Mouse (Mus musculus) stomach, embryonic 14.5 days (tissue): ENCODE measurements at regions not wholly inside any gene's neighbourhood (a gene's known extent, or its start where the extent isn't known, plus 50 kb on each side); places are given as distances from the start of the nearest gene placed in this dataset.

Experiments
- ATAC-seq: fragments of 200-750 bp; cut with Nextera tagmentation; 2 replicates; pipeline ENCODE4 v1.8.0; 2017; ENCODE audit warnings: low read depth, moderate TSS enrichment; ENCODE audit not compliant: insufficient number of reproducible peaks, insufficient read depth, low FRiP score
- H3K27ac ChIP-seq: fragments of 300-500 bp; sonication (generic); 2 replicates; pipeline ENCODE4 v1.5.1; 2014; ENCODE audit warnings: mild to moderate bottlenecking, low read length, moderate library complexity, mixed read lengths
- H3K27me3 ChIP-seq: fragments of 300-500 bp; sonication (generic); 2 replicates; pipeline ENCODE4 v1.6.1; 2014; ENCODE audit warnings: low read length, control low read depth, mixed read lengths; ENCODE audit not compliant: control insufficient read depth, insufficient read depth
- H3K36me3 ChIP-seq: fragments of 300-500 bp; sonication (generic); 2 replicates; pipeline ENCODE4 v1.6.1; 2014; ENCODE audit warnings: mild to moderate bottlenecking, control low read depth, low read length, moderate library complexity, mixed read lengths; ENCODE audit not compliant: control insufficient read depth, insufficient read depth
- H3K4me1 ChIP-seq: fragments of 300-500 bp; sonication (generic); 2 replicates; pipeline ENCODE4 v1.6.1; 2014; ENCODE audit warnings: low read length, control low read depth, mixed read lengths; ENCODE audit not compliant: control insufficient read depth, insufficient read depth
- H3K4me2 ChIP-seq: fragments of 300-500 bp; sonication (generic); replicated peaks from 2 replicates; pipeline ENCODE4 v1.6.1; 2014; ENCODE audit warnings: low read depth, low read length, control low read depth
- H3K4me3 ChIP-seq: fragments of 300-500 bp; sonication (generic); 2 replicates; pipeline ENCODE4 v1.5.1; 2014; ENCODE audit warnings: low read depth, low read length, control low read depth
- H3K9ac ChIP-seq: fragments of 300-500 bp; sonication (generic); replicated peaks from 2 replicates; pipeline ENCODE4 v1.6.1; 2014; ENCODE audit warnings: low read depth, mild to moderate bottlenecking, control low read depth, low read length, moderate library complexity, mixed read lengths
- H3K9me3 ChIP-seq: fragments of 300-500 bp; sonication (generic); 2 replicates; pipeline ENCODE4 v1.6.1; 2016; ENCODE audit warnings: low read depth, low read length, control low read depth; ENCODE audit not compliant: control insufficient read depth
- WGBS: fragments of 180-500 bp; shearing (Covaris S2); extraction: QIAGEN DNeasy Blood & Tissue Kit; methylation state at CpG from one replicate; pipeline ENCODE4 v1.1.7; 2014; 5-methylcytosine and 5-hydroxymethylcytosine counted together

- Histone ChIP-seq H3K9me3 (no peaks in the 10 kb centered on the region), H3K27me3 (no peaks in the 10 kb centered on the region), H3K27ac (no peak overlapping the region), H3K36me3 (no peaks in the 10 kb centered on the region), H3K9ac (no peak overlapping the region), H3K4me1 (no peaks in the 10 kb centered on the region), H3K4me3 (no peak overlapping the region), H3K4me2 (no peak overlapping the region)
- WGBS = 62% methylated on average over 3 of the region's 3 CpGs
- no peak for ATAC-seq
Measured at GRCm38 (mm10) chr11:19341379-19341778, 322.6 kb upstream of the Meis1 start.

GRCm38 (mm10) chr11:19342803-19343202, 324.0 kb upstream of the Meis1 start:
- Histone ChIP-seq H3K4me3 (no peak overlapping the region), H3K4me2 (no peak overlapping the region), H3K4me1 (no peaks in the 10 kb centered on the region), H3K27me3 (no peaks in the 10 kb centered on the region), H3K9me3 (no peaks in the 10 kb centered on the region), H3K9ac (no peak overlapping the region), H3K36me3 (no peaks in the 10 kb centered on the region), H3K27ac (no peak overlapping the region)
- ATAC-seq = no peak
- 80% methylated on average over 4 of the region's 4 CpGs for WGBS

GRCm38 (mm10) chr11:19346276-19346826, 327.6 kb upstream of the Meis1 start:
- H3K4me1 ChIP-seq = no peaks in the 10 kb centered on the region; the same call in 1 of the 2 replicates
- no peak overlapping the region for H3K4me2 ChIP-seq
- H3K9ac ChIP-seq = no peak overlapping the region
- H3K4me3 ChIP-seq = no peak overlapping the region
- 82% methylated on average over 3 of the region's 3 CpGs for WGBS
- H3K27me3 ChIP-seq = no peaks in the 10 kb centered on the region
- H3K36me3 ChIP-seq = no peaks in the 10 kb centered on the region
- no peak overlapping the region for H3K27ac ChIP-seq
- no peak for ATAC-seq
- H3K9me3 ChIP-seq = no peaks in the 10 kb centered on the region

GRCm38 (mm10) chr11:19350331-19351242, 331.8 kb upstream of the Meis1 start:
- 17% methylated on average over 13 of the region's 13 CpGs for WGBS
- Histone ChIP-seq H3K4me3 (no peak overlapping the region), H3K27me3 (no peaks in the 10 kb centered on the region), H3K4me1 (no peaks in the 10 kb centered on the region; the same call in 1 of the 2 replicates), H3K36me3 (no peaks in the 10 kb centered on the region), H3K4me2 (peak overlapping the region; percentile 24), H3K9me3 (no peaks in the 10 kb centered on the region), H3K27ac (no peak overlapping the region), H3K9ac (no peak overlapping the region)
- no peak; the same call in 1 of the 2 replicates for ATAC-seq

DNA sequence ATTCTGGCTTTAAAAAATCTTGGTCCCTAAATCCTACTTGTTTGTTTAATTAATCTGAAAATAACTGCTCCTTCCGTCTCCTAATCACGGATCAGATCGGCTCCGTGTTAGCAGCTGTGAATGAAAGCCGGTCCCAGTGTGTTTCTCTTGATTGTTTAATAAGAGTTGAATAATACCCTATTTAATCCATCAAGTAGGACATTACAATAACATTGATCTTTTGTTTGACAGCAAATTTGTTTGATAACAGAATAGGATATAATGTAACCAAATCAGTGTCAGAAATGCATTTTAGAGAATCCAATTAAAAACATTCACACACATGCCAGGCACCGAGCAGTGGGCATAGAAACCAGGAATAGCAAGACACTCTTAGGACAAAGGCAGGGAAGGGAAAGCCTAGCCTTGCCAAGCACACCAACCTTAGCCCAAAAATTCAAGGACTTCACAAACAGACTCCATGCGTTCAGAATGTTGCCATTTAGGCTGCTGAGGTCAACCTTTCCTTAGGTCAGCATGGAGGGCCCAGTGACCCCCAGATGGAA, 332.5 kb upstream of the Meis1 start:
- 19% methylated on average over 7 of the region's 7 CpGs for WGBS
- H3K4me3 ChIP-seq = no peak overlapping the region
- no peaks in the 10 kb centered on the region for H3K27me3 ChIP-seq
- no peak overlapping the region for H3K27ac ChIP-seq
- H3K9ac ChIP-seq = no peak overlapping the region
- H3K9me3 ChIP-seq = no peaks in the 10 kb centered on the region
- H3K36me3 ChIP-seq = no peaks in the 10 kb centered on the region
- H3K4me2 ChIP-seq = peak overlapping the region; percentile 24; the same call in 1 of the 2 replicates
- no peaks in the 10 kb centered on the region; the same call in 1 of the 2 replicates for H3K4me1 ChIP-seq
- ATAC-seq = no peak

DNA sequence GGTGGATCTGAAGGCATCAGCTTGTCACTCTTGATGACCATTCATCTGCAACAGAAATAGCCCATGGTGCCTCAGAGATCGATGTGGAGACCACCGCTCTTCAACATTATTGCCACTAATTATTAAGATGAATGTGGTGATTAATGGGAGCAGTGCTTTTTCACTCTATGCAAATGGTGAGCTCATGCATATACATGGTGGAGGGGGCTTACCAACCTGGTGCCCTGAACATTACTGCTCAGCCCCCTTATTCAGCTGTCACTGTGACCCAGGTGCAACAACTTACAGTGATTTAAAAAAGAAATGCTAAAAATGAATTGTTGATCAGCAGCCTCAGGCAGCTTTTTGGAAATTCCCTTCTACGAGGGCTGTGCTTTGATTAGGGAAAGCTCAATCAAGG, 334.9 kb upstream of the Meis1 start:
- Histone ChIP-seq H3K36me3 (no peaks in the 10 kb centered on the region), H3K4me2 (no peak overlapping the region), H3K9ac (no peak overlapping the region), H3K27ac (no peak overlapping the region), H3K4me1 (no peaks in the 10 kb centered on the region; the same call in 1 of the 2 replicates), H3K9me3 (no peaks in the 10 kb centered on the region), H3K27me3 (no peaks in the 10 kb centered on the region), H3K4me3 (no peak overlapping the region)
- ATAC-seq = no peak
- 81% methylated on average over 3 of the region's 3 CpGs for WGBS

DNA sequence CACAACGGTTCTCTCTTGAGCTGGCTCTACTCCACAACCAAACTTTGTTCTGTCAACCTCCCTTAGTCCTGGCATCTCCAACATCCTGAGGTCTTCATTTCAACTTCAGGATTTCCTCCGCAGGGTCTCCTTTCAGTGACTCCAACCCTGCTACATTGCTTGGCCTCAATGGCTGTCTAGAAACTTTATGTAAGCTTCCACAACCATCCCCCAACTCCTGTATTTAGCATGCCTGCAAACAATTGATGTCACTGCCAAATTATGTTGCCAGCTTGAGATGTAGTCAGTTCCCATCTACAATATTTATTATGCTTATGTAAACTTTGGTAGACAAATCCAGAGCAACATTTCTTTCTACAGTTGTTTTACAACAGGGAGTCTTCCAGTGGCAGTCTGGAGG, 336.4 kb upstream of the Meis1 start:
- Histone ChIP-seq H3K9ac (no peak overlapping the region), H3K36me3 (no peaks in the 10 kb centered on the region), H3K27ac (no peak overlapping the region), H3K4me3 (no peak overlapping the region), H3K4me1 (no peaks in the 10 kb centered on the region; the same call in 1 of the 2 replicates), H3K4me2 (no peak overlapping the region), H3K27me3 (no peaks in the 10 kb centered on the region), H3K9me3 (no peaks in the 10 kb centered on the region)
- WGBS = 62% methylated on average over 2 of the region's 2 CpGs
- ATAC-seq = no peak

- WGBS = 29% methylated on average over 2 of the region's 2 CpGs
Measured at GRCm38 (mm10) chr11:19356151-19356550, 337.4 kb upstream of the Meis1 start.

More at GRCm38 (mm10) chr11:19356151-19356550, 337.4 kb upstream of the Meis1 start:
- Histone ChIP-seq H3K4me3 (no peak overlapping the region), H3K36me3 (no peaks in the 10 kb centered on the region), H3K9me3 (no peaks in the 10 kb centered on the region), H3K4me2 (no peak overlapping the region), H3K4me1 (no peaks in the 10 kb centered on the region), H3K27ac (no peak overlapping the region), H3K27me3 (no peaks in the 10 kb centered on the region), H3K9ac (no peak overlapping the region)
- ATAC-seq = no peak
